24 mouse cellular contexts compared by ENCODE assay signal in the genomic region with DNA sequence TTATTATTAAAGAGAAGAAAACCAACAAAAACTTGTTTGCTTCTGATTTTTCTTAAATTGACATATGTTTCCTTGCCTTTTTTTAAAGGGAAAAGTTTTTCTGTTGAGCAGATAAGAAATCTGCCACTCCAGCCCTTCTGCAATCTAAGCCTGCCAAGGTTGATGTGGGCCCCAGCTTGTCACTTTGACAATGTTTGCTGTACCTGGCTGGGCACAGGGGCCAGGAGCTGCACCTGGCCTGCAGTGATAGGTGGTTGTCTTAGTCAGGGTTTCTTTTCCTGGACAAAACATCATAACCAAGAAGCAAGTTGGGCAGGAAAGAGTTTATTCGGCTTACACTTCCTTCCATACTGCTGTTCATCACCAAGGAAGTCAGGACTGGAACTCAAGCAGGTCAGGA. TPM values are rescaled to one million over a fixed set of nuclear protein-coding genes. Genes with fewer than 3 reads are reported as not detected.
"Had no signal": no experiment of that assay in that cellular context is flagged by ENCODE, and none has a peak within 500 bp of the region (broad histone marks: within the 10 kb centered on the region; RNA-seq: fewer than 3 reads in every experiment).

No protein-coding gene starts in this region.

- DNase-seq: liver, embryonic 13.5 days; liver, postnatal 0 days; lung, adult 2 months; lung, postnatal 14 days; lung, postnatal 36 days; right cerebral cortex, postnatal 14 days; thymus, adult 18-20 months; thymus, postnatal 14 days; thymus, postnatal 36 days had no signal

- ATAC-seq: liver, postnatal 0 days; lung, postnatal 0 days; midbrain, embryonic 13.5 days; midbrain, embryonic 15.5 days had no signal

- H3K9me3 ChIP-seq: liver, embryonic 13.5 days; liver, embryonic 15.5 days; lung, embryonic 15.5 days; megakaryocyte, embryonic 14.5 days; midbrain, embryonic 13.5 days; midbrain, embryonic 15.5 days; neural tube, embryonic 12.5 days had no signal

- H3K36me3 ChIP-seq: liver, embryonic 13.5 days; liver, embryonic 15.5 days; lung, embryonic 15.5 days; midbrain, embryonic 13.5 days; midbrain, embryonic 15.5 days; neural tube, embryonic 12.5 days had no signal

- H3K9ac ChIP-seq: liver, embryonic 13.5 days; liver, embryonic 15.5 days; liver, postnatal 0 days; lung, embryonic 15.5 days; midbrain, embryonic 13.5 days; midbrain, embryonic 15.5 days; neural tube, embryonic 12.5 days had no signal

- H3K4me2 ChIP-seq: liver, embryonic 13.5 days; liver, embryonic 15.5 days; lung, embryonic 15.5 days; midbrain, embryonic 11.5 days; midbrain, embryonic 13.5 days; midbrain, embryonic 15.5 days; neural tube, embryonic 12.5 days had no signal

- H3K27ac ChIP-seq: liver, embryonic 13.5 days; liver, embryonic 15.5 days; lung, embryonic 15.5 days; macrophage; midbrain, embryonic 13.5 days; midbrain, embryonic 15.5 days; neural tube, embryonic 12.5 days had no signal

- H3K4me3 ChIP-seq: liver, embryonic 13.5 days; liver, embryonic 15.5 days; lung, embryonic 15.5 days; megakaryocyte, embryonic 14.5 days; midbrain, embryonic 13.5 days; midbrain, embryonic 15.5 days; neural tube, embryonic 12.5 days had no signal

RNA-seq across cellular contexts. Expression of a gene that starts 2.9 kb away (rescaled TPM):
- total RNA-seq: monocyte, adult 5-6 weeks; neutrophil, adult 5-6 weeks had no signal
- polyA plus RNA-seq: liver, embryonic 15.5 days; macrophage had no signal

RNA-seq across cellular contexts. Expression of a gene that starts 19.8 kb away (rescaled TPM):
- total RNA-seq: megakaryocyte progenitor cell, adult 5-6 weeks; monocyte, adult 5-6 weeks; neutrophil, adult 5-6 weeks had no signal
- polyA plus RNA-seq: liver, embryonic 13.5 days; liver, embryonic 15.5 days; liver, postnatal 0 days; lung, embryonic 15.5 days; macrophage; midbrain, embryonic 11.5 days; midbrain, embryonic 13.5 days; midbrain, embryonic 15.5 days; neural tube, embryonic 12.5 days; neural tube, embryonic 14.5 days; spleen, adult 2 months; stomach, embryonic 16.5 days had no signal

RNA-seq across cellular contexts. Expression of a gene that starts 47.5 kb away (rescaled TPM):
- total RNA-seq: monocyte, adult 5-6 weeks; neutrophil, adult 5-6 weeks had no signal
